Mouse (Mus musculus) common myeloid progenitor, adult 5-6 weeks (primary cell): ENCODE data around the gene Adora2b. TPM values are rescaled to one million over a fixed set of nuclear protein-coding genes. Genes with fewer than 3 reads are reported as not detected.

Experiments
- ATAC-seq: replicated peaks from 2 replicates; pipeline ENCODE4 v1.8.0; 2016; ENCODE audit warnings: low read depth, mild to moderate bottlenecking, moderate TSS enrichment, inconsistent platforms; ENCODE audit not compliant: poor library complexity, severe bottlenecking
- total RNA-seq: library from RNA; stranded (forward); fragments of 200-1000, 187-1606 nt; gene quantifications from 2 replicates; pipeline ENCODE4 v1.2.3, GENCODE M21; 2017

The Adora2b gene
- 0.41 TPM in 1 of 2 replicates, not detected in the other for total RNA-seq

GRCm38 (mm10) chr11:62248401-62249244 lies at the start of gene Adora2b:
Gene Adora2b (plus strand): TSS chr11:62248984.
- peak; percentile 36 for ATAC-seq

GRCm38 (mm10) chr11:62200901-62201512 lies 47.8 kb upstream of the Adora2b start:
- ATAC-seq: no peak

- ATAC-seq: peak; percentile 45; the same call in 1 of the 2 replicates
Measured at GRCm38 (mm10) chr11:62202645-62203044, 46.1 kb upstream of the Adora2b start.

GRCm38 (mm10) chr11:62209111-62209510 lies 39.7 kb upstream of the Adora2b start:
- ATAC-seq: no peak

GRCm38 (mm10) chr11:62209891-62210290 lies 38.9 kb upstream of the Adora2b start:
- ATAC-seq: no peak

GRCm38 (mm10) chr11:62213384-62213989 lies 35.3 kb upstream of the Adora2b start:
- no peak for ATAC-seq

- no peak for ATAC-seq
Measured at GRCm38 (mm10) chr11:62215107-62215506, 33.7 kb upstream of the Adora2b start.

- ATAC-seq: no peak
Measured at GRCm38 (mm10) chr11:62217751-62218150, 31.0 kb upstream of the Adora2b start.

GRCm38 (mm10) chr11:62220756-62221510 lies 27.9 kb upstream of the Adora2b start:
- ATAC-seq: no peak

- peak; percentile 27 for ATAC-seq
Measured at GRCm38 (mm10) chr11:62223416-62223815, 25.4 kb upstream of the Adora2b start.

- peak; percentile 85 for ATAC-seq
Measured at GRCm38 (mm10) chr11:62223962-62224361, 24.8 kb upstream of the Adora2b start.

GRCm38 (mm10) chr11:62224797-62225196 lies 24.0 kb upstream of the Adora2b start:
- ATAC-seq: no peak

GRCm38 (mm10) chr11:62240631-62241261 lies 8.0 kb upstream of the Adora2b start:
- no peak for ATAC-seq

- no peak for ATAC-seq
Measured at GRCm38 (mm10) chr11:62243871-62244270, 4.9 kb upstream of the Adora2b start.

GRCm38 (mm10) chr11:62244471-62244870 lies 4.3 kb upstream of the Adora2b start:
- ATAC-seq: no peak

- no peak for ATAC-seq
Measured at GRCm38 (mm10) chr11:62247759-62248400, 904 bp upstream of the Adora2b start.

- ATAC-seq: 0 out of 2 replicates have a peak, but pooled peaks have one; percentile 7
Measured at GRCm38 (mm10) chr11:62249266-62250037, 668 bp downstream of the Adora2b start.

GRCm38 (mm10) chr11:62251047-62251446 lies 2.3 kb downstream of the Adora2b start:
- ATAC-seq: peak; percentile 64

GRCm38 (mm10) chr11:62253380-62253779 lies 4.6 kb downstream of the Adora2b start:
- ATAC-seq: no peak
